8 mouse cellular contexts compared by ENCODE assay signal in genomic region chr4:152038985-152039830, GRCm38 (mm10). TPM values are rescaled to one million over a fixed set of nuclear protein-coding genes. Genes with fewer than 3 reads are reported as not detected.
DNase-seq lines count a peak whose midpoint lies in the region; ATAC-seq lines count a peak whose summit lies in the region.

Gene Nol9, plus strand, starts transcription at chr4:152039321.

- H3K4me3 ChIP-seq in hindbrain, embryonic 15.5 days, result peak within 1 kb of the TSS; percentile 96

- WGBS in hindbrain, embryonic 15.5 days, result under 1% methylated on average over 45 of the region's 86 CpGs

- peaks cover 23% of the 10 kb centered on the region for H3K36me3 ChIP-seq in hindbrain, embryonic 15.5 days

- peak within 1 kb of the TSS; percentile 82 for H3K9ac ChIP-seq in hindbrain, embryonic 15.5 days

- H3K27me3 ChIP-seq in hindbrain, embryonic 15.5 days, result no peaks in the 10 kb centered on the region

- peak; percentile 90 for DNase-seq in R1 (ENCODE audit: low read depth, low spot score)
- peak; percentile 97 for DNase-seq in cerebellum, postnatal 25 days
- DNase-seq in frontal cortex, postnatal 36 days (ENCODE audit: low spot score in 2 of 2), result peak; percentile 90 to 91
- DNase-seq in left cerebral cortex, adult 11 months (ENCODE audit: low spot score), result peak; percentile 87
- peak; percentile 95 to 96 for DNase-seq in lung, postnatal 4 days
- peak; percentile 87 for DNase-seq in retina, postnatal 7 days (ENCODE audit: low read depth, low spot score)
- peak; percentile 96 for DNase-seq in urinary bladder, adult 2 months (ENCODE audit: low spot score)

- ATAC-seq in hindbrain, embryonic 15.5 days (ENCODE audit: low FRiP score, low read depth), result peak; percentile 89

- no peaks in the 10 kb centered on the region for H3K9me3 ChIP-seq in hindbrain, embryonic 15.5 days

- H3K4me1 ChIP-seq in hindbrain, embryonic 15.5 days (replicated peaks), result peaks cover 14% of the 10 kb centered on the region

- peak within 1 kb of the TSS; percentile 72 for H3K27ac ChIP-seq in hindbrain, embryonic 15.5 days (replicated peaks)

- peak within 1 kb of the TSS; percentile 84 for H3K4me2 ChIP-seq in hindbrain, embryonic 15.5 days

RNA-seq across cellular contexts. Expression of gene Nol9, which starts in this region (rescaled TPM):
- 24.7 and 27.1 TPM in 2 replicates for polyA plus RNA-seq in hindbrain, embryonic 15.5 days (2015; fragmentation: Nextera tagmentation; extraction: Ambion mirVana)
- polyA plus RNA-seq in urinary bladder, adult 2 months (2012; rRNA removed), result 11.3 and 13.0 TPM in 2 replicates

Comparison
In these comparisons a context has a peak if more than half of its experiments do, and no peak if none do; other contexts are left out.
1. Peak in every context shown above with its lines: DNase-seq, ATAC-seq, H3K4me3 ChIP-seq and H3K27ac ChIP-seq.